Mouse (Mus musculus) limb, embryonic 15.5 days (tissue): ENCODE data around the gene Zfp574. TPM values are rescaled to one million over a fixed set of nuclear protein-coding genes. Genes with fewer than 3 reads are reported as not detected.

ENCODE experiments used
- ATAC-seq: fragments of 200-750 bp; cut with Nextera tagmentation; 2 replicates; pipeline ENCODE4 v1.8.0; 2017; ENCODE audit warnings: low read depth, moderate TSS enrichment; ENCODE audit not compliant: insufficient number of reproducible peaks, low FRiP score, low TSS enrichment
- H3K27ac ChIP-seq: fragments of 300-500 bp; sonication (generic); 2 replicates; pipeline ENCODE4 v1.5.1; 2015; ENCODE audit warnings: moderate library complexity, mild to moderate bottlenecking, inconsistent platforms
- H3K27me3 ChIP-seq: fragments of 300-500 bp; sonication (generic); 2 replicates; pipeline ENCODE4 v1.6.1; 2015; ENCODE audit warnings: inconsistent platforms
- H3K36me3 ChIP-seq: fragments of 300-500 bp; sonication (generic); 2 replicates; pipeline ENCODE4 v1.6.1; 2015; ENCODE audit warnings: inconsistent platforms
- H3K4me1 ChIP-seq: fragments of 300-500 bp; sonication (generic); 2 replicates; pipeline ENCODE4 v1.6.1; 2015; ENCODE audit warnings: inconsistent platforms
- H3K4me2 ChIP-seq: fragments of 300-500 bp; sonication (generic); 2 replicates; pipeline ENCODE4 v1.6.1; 2015; ENCODE audit warnings: mild to moderate bottlenecking, inconsistent platforms
- H3K4me3 ChIP-seq: fragments of 300-500 bp; sonication (generic); 2 replicates; pipeline ENCODE4 v1.5.1; 2015; ENCODE audit warnings: mild to moderate bottlenecking, inconsistent platforms
- H3K9ac ChIP-seq: fragments of 300-500 bp; sonication (generic); 2 replicates; pipeline ENCODE4 v1.6.1; 2015; ENCODE audit warnings: inconsistent platforms
- H3K9me3 ChIP-seq: fragments of 300-500 bp; sonication (generic); 2 replicates; pipeline ENCODE4 v1.6.1; 2016; ENCODE audit warnings: inconsistent platforms
- WGBS: fragments of 180-500 bp; shearing (Covaris S2); methylation state at CpG from one replicate; pipeline ENCODE4 v1.1.7; 2015; 5-methylcytosine and 5-hydroxymethylcytosine counted together
- polyA plus RNA-seq: library from polyadenylated mRNA; unstranded; fragments of >200 nt; fragmentation: Nextera tagmentation; extraction: Ambion mirVana; gene quantifications from 2 replicates; pipeline ENCODE4 v1.2.1, GENCODE M21; 2015

Gene Zfp574
- polyA plus RNA-seq, 1 experiment from 2014 or later = 28.8 TPM

- H3K4me3 ChIP-seq = peak overlapping the region; percentile 96
- peaks cover 52% of the 10 kb centered on the region for H3K4me1 ChIP-seq
- H3K9ac ChIP-seq = peak overlapping the region; percentile 54
- no peak for ATAC-seq
- no peaks in the 10 kb centered on the region for H3K27me3 ChIP-seq
- H3K36me3 ChIP-seq = peaks cover 22% of the 10 kb centered on the region
- peak overlapping the region; percentile 92 for H3K27ac ChIP-seq
- peak overlapping the region; percentile 51 for H3K4me2 ChIP-seq
- H3K9me3 ChIP-seq = no peaks in the 10 kb centered on the region
- 20% methylated on average over 7 of the region's 7 CpGs for WGBS
These were observed 3.9 kb downstream of the Zfp574 start for GRCm38 (mm10) chr7:25076296-25076662.

GRCm38 (mm10) chr7:25076663-25077413 is 4.5 kb downstream of the Zfp574 start:
- Histone ChIP-seq H3K9me3 (no peaks in the 10 kb centered on the region), H3K4me2 (peak overlapping the region; percentile 59), H3K4me3 (peak overlapping the region; percentile 96), H3K4me1 (peaks cover 47% of the 10 kb centered on the region), H3K9ac (peak overlapping the region; percentile 90), H3K27ac (peak overlapping the region; percentile 95), H3K36me3 (peaks cover 27% of the 10 kb centered on the region), H3K27me3 (no peaks in the 10 kb centered on the region)
- WGBS = 0% methylated on average over 56 of the region's 56 CpGs
- ATAC-seq = peak; percentile 97

- peak overlapping the region; percentile 95 for H3K27ac ChIP-seq
- H3K4me1 ChIP-seq = peaks cover 44% of the 10 kb centered on the region
- H3K36me3 ChIP-seq = peaks cover 33% of the 10 kb centered on the region
- peak overlapping the region; percentile 96 for H3K4me3 ChIP-seq
- H3K9ac ChIP-seq = peak overlapping the region; percentile 90
- under 1% methylated on average over 31 of the region's 33 CpGs for WGBS
- no peaks in the 10 kb centered on the region for H3K9me3 ChIP-seq
- H3K27me3 ChIP-seq = no peaks in the 10 kb centered on the region
- peak overlapping the region; percentile 59 for H3K4me2 ChIP-seq
- ATAC-seq = peak; percentile 25
These were observed 5.0 kb downstream of the Zfp574 start for GRCm38 (mm10) chr7:25077414-25077755.

- Histone ChIP-seq H3K9ac (no peak overlapping the region), H3K36me3 (peaks cover 55% of the 10 kb centered on the region), H3K4me3 (no peak overlapping the region), H3K27ac (no peak overlapping the region), H3K4me2 (no peak overlapping the region), H3K9me3 (no peaks in the 10 kb centered on the region), H3K4me1 (peaks cover 31% of the 10 kb centered on the region), H3K27me3 (no peaks in the 10 kb centered on the region)
- WGBS = 80% methylated on average over 12 of the region's 12 CpGs
- ATAC-seq = no peak
These were observed 7.2 kb downstream of the Zfp574 start for GRCm38 (mm10) chr7:25079496-25080026.

- Histone ChIP-seq H3K9me3 (no peaks in the 10 kb centered on the region), H3K27me3 (no peaks in the 10 kb centered on the region), H3K4me1 (peaks cover 28% of the 10 kb centered on the region), H3K9ac (no peak overlapping the region), H3K27ac (no peak overlapping the region), H3K4me2 (no peak overlapping the region), H3K36me3 (peaks cover 63% of the 10 kb centered on the region), H3K4me3 (no peak overlapping the region)
- no peak for ATAC-seq
- WGBS = 93% methylated on average over 13 of the region's 13 CpGs
These were observed 8.1 kb downstream of the Zfp574 start for GRCm38 (mm10) chr7:25080431-25080830.

GRCm38 (mm10) chr7:25082510-25082909 is 10.1 kb downstream of the Zfp574 start:
- Histone ChIP-seq H3K4me2 (no peak overlapping the region), H3K27me3 (no peaks in the 10 kb centered on the region), H3K27ac (no peak overlapping the region), H3K36me3 (peaks cover 70% of the 10 kb centered on the region), H3K4me3 (no peak overlapping the region), H3K4me1 (peaks cover 20% of the 10 kb centered on the region), H3K9me3 (no peaks in the 10 kb centered on the region), H3K9ac (no peak overlapping the region)
- WGBS = 80% methylated on average over 4 of the region's 4 CpGs
- no peak for ATAC-seq

GRCm38 (mm10) chr7:25084621-25085020 is 12.3 kb downstream of the Zfp574 start:
- ATAC-seq = no peak
- Histone ChIP-seq H3K4me2 (no peak overlapping the region), H3K4me3 (no peak overlapping the region), H3K27ac (no peak overlapping the region), H3K4me1 (peaks cover 10% of the 10 kb centered on the region), H3K9ac (no peak overlapping the region), H3K27me3 (no peaks in the 10 kb centered on the region), H3K36me3 (peaks cover 65% of the 10 kb centered on the region), H3K9me3 (no peaks in the 10 kb centered on the region)
- WGBS = 86% methylated on average over 5 of the region's 5 CpGs

GRCm38 (mm10) chr7:25086656-25087055 is 14.3 kb downstream of the Zfp574 start:
- no peak overlapping the region for H3K9ac ChIP-seq
- H3K27me3 ChIP-seq = no peaks in the 10 kb centered on the region
- no peak overlapping the region for H3K27ac ChIP-seq
- ATAC-seq = no peak
- H3K36me3 ChIP-seq = peaks cover 44% of the 10 kb centered on the region
- no peaks in the 10 kb centered on the region for H3K9me3 ChIP-seq
- H3K4me2 ChIP-seq = no peak overlapping the region
- WGBS = 50% methylated on average over 3 of the region's 3 CpGs
- peaks cover 9% of the 10 kb centered on the region for H3K4me1 ChIP-seq
- H3K4me3 ChIP-seq = no peak overlapping the region

- Histone ChIP-seq H3K27ac (no peak overlapping the region), H3K4me3 (no peak overlapping the region), H3K27me3 (no peaks in the 10 kb centered on the region), H3K9me3 (no peaks in the 10 kb centered on the region), H3K9ac (no peak overlapping the region), H3K4me2 (no peak overlapping the region), H3K4me1 (peaks cover 9% of the 10 kb centered on the region), H3K36me3 (peaks cover 37% of the 10 kb centered on the region)
- 58% methylated on average over 10 of the region's 10 CpGs for WGBS
- no peak for ATAC-seq
These were observed 15.0 kb downstream of the Zfp574 start for GRCm38 (mm10) chr7:25087256-25087912.

GRCm38 (mm10) chr7:25087972-25088371 is 15.6 kb downstream of the Zfp574 start:
- H3K27ac ChIP-seq = no peak overlapping the region
- WGBS = 72% methylated on average over 5 of the region's 5 CpGs

GRCm38 (mm10) chr7:25088531-25088930 is 16.2 kb downstream of the Zfp574 start:
- ATAC-seq = 0 out of 2 replicates have a peak, but pooled peaks have one; percentile 1
- Histone ChIP-seq H3K4me2 (no peak overlapping the region), H3K9ac (no peak overlapping the region), H3K27ac (no peak overlapping the region), H3K4me1 (peaks cover 9% of the 10 kb centered on the region), H3K36me3 (peaks cover 25% of the 10 kb centered on the region), H3K4me3 (no peak overlapping the region), H3K27me3 (no peaks in the 10 kb centered on the region), H3K9me3 (no peaks in the 10 kb centered on the region)
- 24% methylated on average over 10 of the region's 10 CpGs for WGBS

More at GRCm38 (mm10) chr7:25087972-25088371, 15.6 kb downstream of the Zfp574 start:
- Histone ChIP-seq H3K4me3 (no peak overlapping the region), H3K27me3 (no peaks in the 10 kb centered on the region), H3K9me3 (no peaks in the 10 kb centered on the region), H3K4me1 (peaks cover 9% of the 10 kb centered on the region), H3K36me3 (peaks cover 31% of the 10 kb centered on the region), H3K9ac (no peak overlapping the region), H3K4me2 (no peak overlapping the region)
- no peak for ATAC-seq

- H3K4me1 ChIP-seq = peaks cover 9% of the 10 kb centered on the region
- H3K9me3 ChIP-seq = no peaks in the 10 kb centered on the region
- no peaks in the 10 kb centered on the region for H3K27me3 ChIP-seq
- no peak overlapping the region for H3K4me3 ChIP-seq
- WGBS = 13% methylated on average over 11 of the region's 11 CpGs
- peaks cover 21% of the 10 kb centered on the region for H3K36me3 ChIP-seq
- no peak overlapping the region for H3K4me2 ChIP-seq
- H3K27ac ChIP-seq = no peak overlapping the region
- ATAC-seq = no peak
- H3K9ac ChIP-seq = no peak overlapping the region
These were observed 16.6 kb downstream of the Zfp574 start for GRCm38 (mm10) chr7:25088968-25089367.
